Comparison of ENCODE assay signal across 12 mouse cellular contexts in genomic region chr17:29455411-29456120, GRCm38 (mm10). TPM values are rescaled to one million over a fixed set of nuclear protein-coding genes. Genes with fewer than 3 reads are reported as not detected.
DNase-seq lines count a peak whose midpoint lies in the region; ATAC-seq and TF ChIP-seq lines count a peak whose summit lies in the region.
"Had no signal": no experiment of that assay in that cellular context is flagged by ENCODE, and none has a peak within 500 bp of the region (broad histone marks: within the 10 kb centered on the region; RNA-seq: fewer than 3 reads in every experiment).

No protein-coding gene starts in this region.

- DNase-seq in heart, adult 11 months: peak; percentile 95
- DNase-seq in heart, adult 9 months (ENCODE audit: low spot score in 2 of 2): no peak
- no peak for DNase-seq in lung, postnatal 14 days
- DNase-seq in embryonic facial prominence, embryonic 10.5 days (ENCODE audit: low spot score): no peak
- no peak for DNase-seq in liver, postnatal 0 days
- no peak for DNase-seq in thymus, postnatal 10 days (ENCODE audit: low spot score in 2 of 2)
- DNase-seq in urinary bladder, postnatal 14 days (ENCODE audit: low spot score): no peak
- DNase-seq: adrenal gland, postnatal 25 days; thymus, postnatal 14 days had no signal

- no peaks in the 10 kb centered on the region for H3K9me3 ChIP-seq in lung, embryonic 15.5 days
- H3K9me3 ChIP-seq in embryonic facial prominence, embryonic 10.5 days: peaks cover 6% of the 10 kb centered on the region; the same call in 1 of the 2 replicates
- 0 out of 2 replicates have a peak, but pooled peaks cover 2% of the 10 kb centered on the region for H3K9me3 ChIP-seq in liver, postnatal 0 days (ENCODE audit: low read length)

- ATAC-seq in lung, embryonic 15.5 days (ENCODE audit: borderline replicate concordance, extremely low read depth, low FRiP score, low TSS enrichment): peak; percentile 40; the same call in 1 of the 2 replicates
- ATAC-seq in liver, postnatal 0 days: peak; percentile 33; the same call in 1 of the 2 replicates
- ATAC-seq: intestine, embryonic 16.5 days had no signal

- no peak overlapping the region for H3K4me3 ChIP-seq in lung, embryonic 15.5 days
- H3K4me3 ChIP-seq in embryonic facial prominence, embryonic 10.5 days: no peak overlapping the region
- no peak overlapping the region for H3K4me3 ChIP-seq in liver, postnatal 0 days (ENCODE audit: low read depth, low read length)
- H3K4me3 ChIP-seq: layer of hippocampus, adult 2 months had no signal

- no peaks in the 10 kb centered on the region for H3K27me3 ChIP-seq in lung, embryonic 15.5 days
- no peaks in the 10 kb centered on the region for H3K27me3 ChIP-seq in embryonic facial prominence, embryonic 10.5 days (replicated peaks; ENCODE audit: low read depth, poor library complexity, severe bottlenecking)
- peaks cover 16% of the 10 kb centered on the region for H3K27me3 ChIP-seq in liver, postnatal 0 days (ENCODE audit: insufficient read depth, low read length)

- no peak overlapping the region for H3K9ac ChIP-seq in lung, embryonic 15.5 days
- no peak overlapping the region for H3K9ac ChIP-seq in liver, postnatal 0 days (replicated peaks)

- H3K36me3 ChIP-seq in lung, embryonic 15.5 days: no peaks in the 10 kb centered on the region
- H3K36me3 ChIP-seq in embryonic facial prominence, embryonic 10.5 days (replicated peaks): no peaks in the 10 kb centered on the region
- no peaks in the 10 kb centered on the region for H3K36me3 ChIP-seq in liver, postnatal 0 days (replicated peaks; ENCODE audit: insufficient read depth, low read length)

- 0 out of 2 replicates have a peak overlapping the region, but pooled peaks have one; percentile 10 for H3K27ac ChIP-seq in lung, embryonic 15.5 days
- peak overlapping the region; percentile 54; the same call in 1 of the 2 replicates for H3K27ac ChIP-seq in embryonic facial prominence, embryonic 10.5 days (replicated peaks)
- no peak overlapping the region for H3K27ac ChIP-seq in liver, postnatal 0 days (ENCODE audit: low read depth)
- H3K27ac ChIP-seq: layer of hippocampus, adult 2 months had no signal

- WGBS in lung, embryonic 15.5 days: 45% methylated on average over 9 of the region's 9 CpGs
- 82% methylated on average over 9 of the region's 9 CpGs for WGBS in embryonic facial prominence, embryonic 10.5 days
- 76% methylated on average over 9 of the region's 9 CpGs for WGBS in liver, postnatal 0 days (ENCODE audit: insufficient replicate concordance)

- no peak overlapping the region for H3K4me2 ChIP-seq in lung, embryonic 15.5 days
- no peak overlapping the region for H3K4me2 ChIP-seq in liver, postnatal 0 days (ENCODE audit: low read depth, low read length)

- TF ChIP-seq CTCF in liver, postnatal 0 days (IDR thresholded peaks at IDR 0.05; ENCODE audit: low read depth): no peak

- TF ChIP-seq EP300 in liver, postnatal 0 days (IDR thresholded peaks at IDR 0.05; ENCODE audit: low read depth): no peak

- H3K4me1 ChIP-seq in lung, embryonic 15.5 days: peaks cover 54% of the 10 kb centered on the region
- peaks cover 65% of the 10 kb centered on the region for H3K4me1 ChIP-seq in embryonic facial prominence, embryonic 10.5 days
- H3K4me1 ChIP-seq in liver, postnatal 0 days (ENCODE audit: insufficient read depth): peaks cover 18% of the 10 kb centered on the region

RNA-seq across cellular contexts. Expression of gene Pim1, which starts 35.0 kb away (rescaled TPM):
- polyA plus RNA-seq in lung, embryonic 15.5 days (2015; fragmentation: Nextera tagmentation; extraction: Ambion mirVana): 16.3 and 17.2 TPM in 2 replicates
- polyA plus RNA-seq in embryonic facial prominence, embryonic 10.5 days (2016; fragmentation: Nextera tagmentation; extraction: Ambion mirVana): 31.6 and 33.2 TPM in 2 replicates
- polyA plus RNA-seq in liver, postnatal 0 days (2015; fragmentation: Nextera tagmentation; extraction: Ambion mirVana): 35.6 and 57.1 TPM in 2 replicates
